Mouse (Mus musculus) liver, postnatal 0 days (tissue): Measurements from ENCODE around the gene Ppdpf.

Source experiments
- CTCF ChIP-seq: sonication (generic); IDR thresholded peaks from 2 replicates; pipeline ENCODE4 v1.5.1; 2016; ENCODE audit warnings: antibody characterized with exemption, low read depth
- EP300 ChIP-seq: IDR thresholded peaks from 2 replicates; pipeline ENCODE4 v1.6.1; 2016; ENCODE audit warnings: antibody characterized with exemption, low read depth, mild to moderate bottlenecking

GRCm38 (mm10) chr2:181139641-181140193, 47.3 kb upstream of the Ppdpf start:
- no peak for TF ChIP-seq CTCF
- no peak for TF ChIP-seq EP300
